Comparison of ENCODE assay signal across 12 mouse cellular contexts in genomic region chr3:144010558-144010957, GRCm38 (mm10).
A peak's percentile ranks its signal among the peaks of the same experiment; 100 is the strongest.
DNase-seq lines count a peak whose midpoint lies in the region; ATAC-seq and TF ChIP-seq lines count a peak whose summit lies in the region.
"Had no signal": no experiment of that assay in that cellular context is flagged by ENCODE, and none has a peak within 500 bp of the region (broad histone marks: within the 10 kb centered on the region; RNA-seq: fewer than 3 reads in every experiment).

No protein-coding gene starts in this region.

- H3K9ac ChIP-seq in heart, postnatal 0 days (replicated peaks; ENCODE audit: low read depth, low read length), result no peak overlapping the region
- H3K9ac ChIP-seq in forebrain, embryonic 12.5 days, result no peak overlapping the region
- H3K9ac ChIP-seq: hindbrain, embryonic 15.5 days; lung, embryonic 15.5 days; neural tube, embryonic 12.5 days had no signal

- no peak for DNase-seq in heart, postnatal 0 days (ENCODE audit: low spot score)
- DNase-seq in heart, postnatal 14 days, result no peak
- DNase-seq in kidney, postnatal 36 days, result peak; percentile 25 to 40
- no peak for DNase-seq in layer of hippocampus, adult 8-10 months (ENCODE audit: low spot score in 2 of 2)
- DNase-seq in cerebellum, adult 9-10 months, result no peak
- DNase-seq in cerebellum, postnatal 4 days (ENCODE audit: low spot score in 2 of 2), result no peak
- DNase-seq: right cerebral cortex, postnatal 4 days had no signal

- no peak for TF ChIP-seq EP300 in heart, postnatal 0 days (IDR thresholded peaks at IDR 0.05; ENCODE audit: low read depth)

- no peaks in the 10 kb centered on the region for H3K4me1 ChIP-seq in heart, postnatal 0 days (ENCODE audit: control insufficient read depth, insufficient read depth)
- H3K4me1 ChIP-seq in forebrain, embryonic 12.5 days, result peaks cover 14% of the 10 kb centered on the region; the same call in 1 of the 2 replicates
- H3K4me1 ChIP-seq: neural tube, embryonic 12.5 days had no signal

- intact Hi-C loops in heart, postnatal 14 days (cut with DNase I), result no loop called here

- ATAC-seq in heart, postnatal 0 days (ENCODE audit: insufficient read depth, low read depth), result no peak
- peak; percentile 29; the same call in 1 of the 2 replicates for ATAC-seq in common myeloid progenitor, adult 5-6 weeks (replicated peaks; ENCODE audit: low read depth, poor library complexity, severe bottlenecking)
- ATAC-seq in forebrain, embryonic 12.5 days (ENCODE audit: low FRiP score), result 0 out of 2 replicates have a peak, but pooled peaks have one; percentile 14

- no peak for TF ChIP-seq CTCF in heart, postnatal 0 days (IDR thresholded peaks at IDR 0.05; ENCODE audit: low read depth)

- H3K27me3 ChIP-seq in heart, postnatal 0 days (ENCODE audit: control insufficient read depth, insufficient read depth, low read length), result no peaks in the 10 kb centered on the region
- no peaks in the 10 kb centered on the region for H3K27me3 ChIP-seq in forebrain, embryonic 12.5 days
- H3K27me3 ChIP-seq: hindbrain, embryonic 15.5 days; lung, embryonic 15.5 days; neural tube, embryonic 12.5 days had no signal

- no peaks in the 10 kb centered on the region for H3K9me3 ChIP-seq in heart, postnatal 0 days (replicated peaks; ENCODE audit: control insufficient read depth, low read length)
- H3K9me3 ChIP-seq in forebrain, embryonic 12.5 days, result no peaks in the 10 kb centered on the region
- H3K9me3 ChIP-seq: hindbrain, embryonic 15.5 days; lung, embryonic 15.5 days; neural tube, embryonic 12.5 days had no signal

- H3K36me3 ChIP-seq in heart, postnatal 0 days (replicated peaks; ENCODE audit: control insufficient read depth, insufficient read depth, low read length), result no peaks in the 10 kb centered on the region
- no peaks in the 10 kb centered on the region for H3K36me3 ChIP-seq in forebrain, embryonic 12.5 days (replicated peaks)
- H3K36me3 ChIP-seq: hindbrain, embryonic 15.5 days; lung, embryonic 15.5 days; neural tube, embryonic 12.5 days had no signal

- WGBS in heart, postnatal 0 days, result 21% methylated on average over 6 of the region's 6 CpGs
- 55% methylated on average over 6 of the region's 6 CpGs for WGBS in forebrain, embryonic 12.5 days

- H3K27ac ChIP-seq in heart, postnatal 0 days (ENCODE audit: low read depth), result no peak overlapping the region
- H3K27ac ChIP-seq in forebrain, embryonic 12.5 days, result no peak overlapping the region
- H3K27ac ChIP-seq: hindbrain, embryonic 15.5 days; lung, embryonic 15.5 days; neural tube, embryonic 12.5 days had no signal

- no peak overlapping the region for H3K4me3 ChIP-seq in heart, postnatal 0 days (ENCODE audit: low read depth, low read length)
- H3K4me3 ChIP-seq in forebrain, embryonic 12.5 days (replicated peaks), result no peak overlapping the region
- H3K4me3 ChIP-seq: hindbrain, embryonic 15.5 days; lung, embryonic 15.5 days; neural tube, embryonic 12.5 days had no signal

- 0 out of 2 replicates have a peak overlapping the region, but pooled peaks have one; percentile 0 for H3K4me2 ChIP-seq in heart, postnatal 0 days (ENCODE audit: low read depth, low read length)
- H3K4me2 ChIP-seq in forebrain, embryonic 12.5 days, result no peak overlapping the region
- H3K4me2 ChIP-seq: hindbrain, embryonic 15.5 days; lung, embryonic 15.5 days; neural tube, embryonic 12.5 days had no signal

Comparison
In these comparisons a context has a peak if more than half of its experiments do, and no peak if none do; other contexts are left out.
1. DNase-seq: peak in kidney, postnatal 36 days (2 of 2); none in heart, postnatal 0 days (single experiment), heart, postnatal 14 days (0 of 2), layer of hippocampus, adult 8-10 months (0 of 2), cerebellum, adult 9-10 months (single experiment) and cerebellum, postnatal 4 days (0 of 2).